In the genomic region with DNA sequence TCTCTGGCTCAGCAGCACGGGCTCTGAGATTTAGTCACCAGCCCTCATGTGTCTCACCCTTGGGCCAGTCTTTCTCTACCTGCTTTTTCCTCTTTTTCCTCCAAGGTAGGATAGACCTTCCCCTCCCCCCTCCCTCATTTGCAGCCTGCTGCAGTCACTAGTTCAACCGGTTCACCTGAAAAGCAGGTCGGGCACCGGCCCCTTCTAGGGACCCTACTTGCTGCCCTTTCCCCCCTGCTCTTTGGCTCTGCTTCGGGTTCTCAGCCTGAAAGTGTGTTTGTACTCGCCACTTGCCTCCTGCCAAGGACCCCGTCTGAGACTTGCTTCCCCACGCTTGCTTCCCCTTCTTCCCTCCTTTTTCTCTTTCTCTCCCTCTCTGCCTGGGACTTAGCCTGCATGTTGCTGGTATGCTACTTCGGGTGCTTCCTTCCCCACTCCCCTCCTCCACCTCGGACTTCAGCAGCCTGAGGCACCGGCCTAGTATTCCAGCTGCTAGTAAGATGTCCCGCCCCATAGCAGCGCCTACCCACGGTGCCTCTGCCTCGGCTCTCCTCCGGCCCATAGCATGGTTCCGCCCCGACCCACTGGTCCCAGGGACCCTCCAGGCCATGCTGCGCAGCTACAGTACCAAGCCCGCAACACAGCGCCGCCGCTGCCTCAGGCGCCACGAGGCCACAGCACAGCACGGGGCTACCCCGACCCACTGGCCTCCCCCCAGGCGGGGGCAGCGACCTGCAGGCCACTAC, we compare ENCODE assay signal across 8 mouse cellular contexts. TPM values are rescaled to one million over a fixed set of nuclear protein-coding genes. Genes with fewer than 3 reads are reported as not detected.
DNase-seq lines count a peak whose midpoint lies in the region; ATAC-seq lines count a peak whose summit lies in the region.

No protein-coding gene starts in this region.

- no peaks in the 10 kb centered on the region for H3K9me3 ChIP-seq in heart, embryonic 14.5 days (ENCODE audit: control insufficient read depth, low read length)
- no peaks in the 10 kb centered on the region for H3K9me3 ChIP-seq in stomach, embryonic 14.5 days (ENCODE audit: control insufficient read depth, low read depth, low read length)

- 15% methylated on average over 29 of the region's 29 CpGs for WGBS in heart, embryonic 14.5 days
- 22% methylated on average over 29 of the region's 29 CpGs for WGBS in stomach, embryonic 14.5 days

- H3K27me3 ChIP-seq in heart, embryonic 14.5 days (ENCODE audit: control insufficient read depth, insufficient read depth, low read length): no peaks in the 10 kb centered on the region
- H3K27me3 ChIP-seq in stomach, embryonic 14.5 days (ENCODE audit: control insufficient read depth, insufficient read depth, low read length): no peaks in the 10 kb centered on the region

- peak; percentile 21 for DNase-seq in left cerebral cortex, postnatal 4 days
- DNase-seq in left cerebral cortex, adult 18-20 months (ENCODE audit: low spot score in 2 of 2): no peak
- peak; percentile 40 for DNase-seq in embryo, embryonic 10.5 days (ENCODE audit: low spot score)
- peak; percentile 41 for DNase-seq in kidney, postnatal 14 days
- DNase-seq in lung, postnatal 4 days: peak; percentile 8 to 48
- no peak for DNase-seq in T-cell, adult 2 months (ENCODE audit: low spot score)

- H3K27ac ChIP-seq in heart, embryonic 14.5 days (replicated peaks in 1 of 2; ENCODE audit: control insufficient read depth in 1 of 2, insufficient read depth in 1 of 2, low read depth in 2 of 2, low read length in 2 of 2): no peak overlapping the region
- H3K27ac ChIP-seq in stomach, embryonic 14.5 days (ENCODE audit: low read length): no peak overlapping the region

- H3K4me2 ChIP-seq in heart, embryonic 14.5 days (ENCODE audit: low read length): peak overlapping the region; percentile 67
- H3K4me2 ChIP-seq in stomach, embryonic 14.5 days (replicated peaks; ENCODE audit: low read depth, low read length): peak overlapping the region; percentile 48

- H3K9ac ChIP-seq in heart, embryonic 14.5 days (ENCODE audit: low read length): peak overlapping the region; percentile 69
- H3K9ac ChIP-seq in stomach, embryonic 14.5 days (replicated peaks; ENCODE audit: low read depth, low read length): no peak overlapping the region

- peaks cover 3 to 4% of the 10 kb centered on the region in 2 experiments; a peak in 1 of 4 replicates for H3K4me1 ChIP-seq in heart, embryonic 14.5 days (ENCODE audit: control insufficient read depth in 2 of 2, insufficient read depth in 2 of 2, low read length in 2 of 2)
- H3K4me1 ChIP-seq in stomach, embryonic 14.5 days (ENCODE audit: control insufficient read depth, insufficient read depth, low read length): no peaks in the 10 kb centered on the region

- H3K4me3 ChIP-seq in heart, embryonic 14.5 days (ENCODE audit: control insufficient read depth in 1 of 2, insufficient read depth in 1 of 2, low read depth in 1 of 2, low read length in 2 of 2): peak overlapping the region; percentile 38 to 53
- peak overlapping the region; percentile 15 for H3K4me3 ChIP-seq in stomach, embryonic 14.5 days (ENCODE audit: low read depth, low read length)

- 0 out of 2 replicates have a peak, but pooled peaks have one; percentile 61 for ATAC-seq in heart, embryonic 14.5 days (ENCODE audit: insufficient number of reproducible peaks, insufficient read depth, low FRiP score, low read depth)
- ATAC-seq in stomach, embryonic 14.5 days (ENCODE audit: insufficient number of reproducible peaks, insufficient read depth, low FRiP score, low read depth): peak; percentile 73; the same call in 1 of the 2 replicates

- intact Hi-C loops in left cerebral cortex, postnatal 4 days (cut with DNase I): no loop called here

- no peaks in the 10 kb centered on the region for H3K36me3 ChIP-seq in heart, embryonic 14.5 days (ENCODE audit: control insufficient read depth, insufficient read depth, low read length)
- H3K36me3 ChIP-seq in stomach, embryonic 14.5 days (ENCODE audit: control insufficient read depth, insufficient read depth, low read length): no peaks in the 10 kb centered on the region

RNA-seq across cellular contexts. Expression of a gene that starts 36.2 kb away (rescaled TPM):
- 1 to 10 TPM; 1.5 TPM for total RNA-seq in left cerebral cortex, postnatal 4 days (2021)
- under 1 TPM; 0.49 to 0.66 TPM for total RNA-seq in left cerebral cortex, adult 18-20 months (2021)
- polyA plus RNA-seq in heart, embryonic 14.5 days (2014; fragmentation: Nextera tagmentation; extraction: Ambion mirVana): 4.2 and 4.9 TPM in 2 replicates
- 11.5 and 12.8 TPM in 2 replicates for polyA plus RNA-seq in stomach, embryonic 14.5 days (2014; fragmentation: Nextera tagmentation; extraction: Ambion mirVana)

Comparison
In these comparisons a context has a peak if more than half of its experiments do, and no peak if none do; other contexts are left out.
1. DNase-seq: peak in left cerebral cortex, postnatal 4 days (single experiment), embryo, embryonic 10.5 days (single experiment), kidney, postnatal 14 days (single experiment) and lung, postnatal 4 days (2 of 2); none in left cerebral cortex, adult 18-20 months (0 of 2) and T-cell, adult 2 months (single experiment).